Mouse (Mus musculus): ENCODE measurements at regions not wholly inside any gene's neighbourhood (a gene's known extent, or its start where the extent isn't known, plus 50 kb on each side); places are given as distances from the start of the nearest gene placed in this dataset.

DNA sequence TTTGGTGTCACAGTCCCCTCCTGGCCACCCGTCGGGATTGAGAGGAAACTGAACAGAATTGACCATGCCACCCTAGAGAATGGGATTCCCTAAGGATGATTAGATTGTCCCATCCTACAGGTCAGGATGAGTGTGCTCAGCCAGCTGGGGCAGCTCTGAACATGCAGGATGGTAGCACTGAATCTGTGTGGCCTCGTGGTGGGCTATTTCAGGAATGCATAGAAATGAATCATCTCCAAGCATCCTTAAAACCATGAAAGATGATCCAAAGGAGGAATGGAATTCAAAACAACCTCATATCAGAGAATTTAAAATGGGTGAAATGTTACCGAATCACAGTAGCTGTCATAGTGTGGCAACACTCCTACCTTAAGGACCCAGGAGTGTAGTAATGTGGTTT is 187.9 kb downstream of the Tmem182 start:
- TF ChIP-seq TAL1 (conservative IDR thresholded peaks at IDR 0.05; ENCODE audit: low read depth, low read length), result no peak
- no peak for TF ChIP-seq CTCF (IDR thresholded peaks at IDR 0.05; ENCODE audit: low read depth, low read length)
- TF ChIP-seq POLR2AphosphoS5 (IDR thresholded peaks at IDR 0.05; ENCODE audit: insufficient replicate concordance, low read depth, low read length), result no peak
- TF ChIP-seq GATA2 (IDR thresholded peaks at IDR 0.05; ENCODE audit: borderline replicate concordance, low read depth, low read length), result no peak
- no peak for TF ChIP-seq GATA1 (IDR thresholded peaks at IDR 0.05; ENCODE audit: borderline replicate concordance, low read length)
- Histone ChIP-seq H3K9me3 (replicated peaks) (peaks cover 27% of the 10 kb centered on the region), H3K27me3 (ENCODE audit: insufficient read depth, low read length) (no peaks in the 10 kb centered on the region), H3K4me1 (ENCODE audit: insufficient read depth, low read depth, low read length) (no peaks in the 10 kb centered on the region), H3K4me3 (ENCODE audit: low read depth, low read length) (no peak overlapping the region), H3K36me3 (replicated peaks) (no peaks in the 10 kb centered on the region)
- no peak for ATAC-seq (ENCODE audit: extremely low read depth, insufficient number of reproducible peaks, low FRiP score, poor library complexity, severe bottlenecking)
- DNase-seq (ENCODE audit: low spot score), result no peak

DNA sequence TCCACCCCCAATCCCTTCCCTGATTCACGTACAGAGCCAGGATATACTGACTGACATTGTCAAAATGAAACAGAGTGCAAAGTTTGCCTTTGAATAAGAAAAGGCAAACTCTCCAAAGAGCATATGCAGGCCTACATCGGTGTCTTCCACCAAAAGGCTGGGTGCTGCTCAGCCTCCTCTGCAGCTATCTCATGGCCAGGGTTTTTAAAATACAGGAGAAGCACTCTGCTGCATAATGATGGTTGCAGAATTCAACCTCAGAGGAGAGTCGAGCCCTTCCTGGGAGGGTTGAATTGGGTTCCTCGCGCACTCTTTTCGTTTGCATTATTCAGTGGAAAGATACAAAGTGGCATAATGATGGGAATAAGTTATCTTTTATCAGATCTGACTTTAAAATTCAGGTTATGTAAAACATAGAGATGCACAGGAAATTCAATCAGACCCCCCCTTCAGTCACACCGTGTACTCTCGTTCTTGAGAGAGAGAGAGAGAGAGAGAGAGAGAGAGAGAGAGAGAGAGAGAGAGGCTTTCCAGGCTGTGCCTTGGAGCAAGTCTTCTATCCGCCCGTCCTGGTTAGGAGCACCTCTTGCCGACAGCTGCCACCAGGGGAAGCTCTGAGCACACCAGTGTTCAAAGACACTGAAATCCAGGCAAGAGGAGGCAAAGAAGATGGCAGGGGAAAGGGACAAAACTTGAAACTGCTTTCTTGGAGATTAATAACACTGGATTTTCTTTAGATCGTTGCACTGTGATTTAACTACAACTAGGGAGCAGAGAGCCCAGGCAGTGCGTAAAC is 196.0 kb downstream of the Tmem182 start:
- Histone ChIP-seq H3K27me3 (ENCODE audit: insufficient read depth, low read length) (no peaks in the 10 kb centered on the region), H3K4me3 (ENCODE audit: low read depth, low read length) (no peak overlapping the region), H3K9me3 (replicated peaks) (peaks cover 41% of the 10 kb centered on the region), H3K4me1 (ENCODE audit: insufficient read depth, low read depth, low read length) (no peaks in the 10 kb centered on the region), H3K36me3 (replicated peaks) (no peaks in the 10 kb centered on the region)
- no peak for ATAC-seq (ENCODE audit: extremely low read depth, insufficient number of reproducible peaks, low FRiP score, poor library complexity, severe bottlenecking)
- no peak for TF ChIP-seq GATA1 (IDR thresholded peaks at IDR 0.05; ENCODE audit: borderline replicate concordance, low read length)
- no peak for DNase-seq (ENCODE audit: low spot score)

DNA sequence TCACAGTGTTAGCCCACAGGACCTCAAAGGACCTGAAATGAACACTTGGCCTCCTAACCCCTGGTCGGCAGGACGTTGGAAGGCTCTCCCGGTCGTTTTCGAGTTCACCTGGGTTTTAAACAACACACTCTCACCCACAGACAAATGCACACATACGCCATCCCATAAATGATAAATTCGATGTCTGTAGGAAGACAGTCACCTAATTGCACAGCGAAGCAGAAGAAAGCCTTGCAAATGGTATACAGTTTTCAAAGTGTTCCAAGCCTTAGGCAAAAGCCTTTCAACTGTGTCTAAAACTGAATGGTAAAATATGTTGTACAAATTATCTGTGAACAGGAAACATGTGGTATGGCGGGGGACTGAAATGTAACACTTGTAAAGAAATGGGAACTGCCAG is 196.6 kb downstream of the Tmem182 start:
- TF ChIP-seq GATA1 (IDR thresholded peaks at IDR 0.05; ENCODE audit: borderline replicate concordance, low read length) (no peak), TAL1 (conservative IDR thresholded peaks at IDR 0.05; ENCODE audit: low read depth, low read length) (no peak), POLR2AphosphoS5 (IDR thresholded peaks at IDR 0.05; ENCODE audit: insufficient replicate concordance, low read depth, low read length) (no peak), GATA2 (IDR thresholded peaks at IDR 0.05; ENCODE audit: borderline replicate concordance, low read depth, low read length) (no peak), CTCF (IDR thresholded peaks at IDR 0.05; ENCODE audit: low read depth, low read length) (no peak)
- H3K9me3 ChIP-seq (replicated peaks), result peaks cover 43% of the 10 kb centered on the region
- DNase-seq (ENCODE audit: low spot score) (no peak), ATAC-seq (ENCODE audit: extremely low read depth, insufficient number of reproducible peaks, low FRiP score, poor library complexity, severe bottlenecking) (no peak)
- no peaks in the 10 kb centered on the region for H3K36me3 ChIP-seq (replicated peaks)
- H3K4me1 ChIP-seq (ENCODE audit: insufficient read depth, low read depth, low read length), result no peaks in the 10 kb centered on the region
- no peaks in the 10 kb centered on the region for H3K27me3 ChIP-seq (ENCODE audit: insufficient read depth, low read length)
- no peak overlapping the region for H3K4me3 ChIP-seq (ENCODE audit: low read depth, low read length)

DNA sequence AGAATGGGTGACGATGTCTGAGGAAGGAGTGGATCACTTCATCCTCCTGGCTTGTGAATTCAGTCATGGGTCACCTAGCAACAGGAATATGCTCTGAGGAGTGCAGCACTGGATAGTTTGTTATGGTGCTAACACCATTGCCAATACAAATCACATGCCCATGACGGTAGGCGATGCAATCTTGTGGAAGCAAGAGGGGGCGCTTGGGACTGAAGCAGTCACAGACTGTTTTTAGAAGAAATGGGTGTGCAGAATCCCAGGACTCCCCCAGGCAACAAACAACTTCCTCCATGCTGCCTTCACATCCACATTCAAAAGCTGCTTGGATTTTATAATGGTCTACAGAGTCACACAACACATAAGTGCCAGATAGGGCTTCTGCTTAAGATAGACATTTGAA is 221.5 kb downstream of the Tmem182 start:
- Histone ChIP-seq H3K4me3 (ENCODE audit: low read depth, low read length) (no peak overlapping the region), H3K9me3 (replicated peaks) (peaks cover 25% of the 10 kb centered on the region), H3K4me1 (ENCODE audit: insufficient read depth, low read depth, low read length) (no peaks in the 10 kb centered on the region), H3K27me3 (ENCODE audit: insufficient read depth, low read length) (no peaks in the 10 kb centered on the region), H3K36me3 (replicated peaks) (no peaks in the 10 kb centered on the region)
- DNase-seq (ENCODE audit: low spot score) (no peak), ATAC-seq (ENCODE audit: extremely low read depth, insufficient number of reproducible peaks, low FRiP score, poor library complexity, severe bottlenecking) (no peak)
- TF ChIP-seq GATA1 (IDR thresholded peaks at IDR 0.05; ENCODE audit: borderline replicate concordance, low read length) (no peak), CTCF (IDR thresholded peaks at IDR 0.05; ENCODE audit: low read depth, low read length) (no peak), POLR2AphosphoS5 (IDR thresholded peaks at IDR 0.05; ENCODE audit: insufficient replicate concordance, low read depth, low read length) (no peak), TAL1 (conservative IDR thresholded peaks at IDR 0.05; ENCODE audit: low read depth, low read length) (no peak), GATA2 (IDR thresholded peaks at IDR 0.05; ENCODE audit: borderline replicate concordance, low read depth, low read length) (no peak)

DNA sequence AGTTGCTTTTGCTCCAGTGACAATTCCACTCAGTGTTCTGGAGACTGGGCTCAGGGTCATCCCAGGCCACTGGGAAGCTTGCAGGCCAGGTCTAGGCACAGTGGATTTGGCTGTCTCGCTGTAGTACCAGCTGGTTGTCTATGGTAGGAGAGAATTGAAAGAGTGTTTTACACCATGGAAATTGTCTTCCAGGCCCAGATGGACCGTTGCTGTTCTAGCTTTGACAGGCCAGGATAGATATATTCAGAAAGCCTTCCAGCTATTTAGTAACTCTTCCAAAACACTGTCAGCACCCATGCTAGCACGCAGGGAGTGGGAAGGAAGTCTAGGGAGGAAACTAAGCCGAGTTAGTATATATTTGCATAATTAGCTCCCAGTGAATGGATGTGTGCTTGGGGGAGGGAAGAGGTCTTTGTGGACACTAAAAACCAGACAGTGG is 222.2 kb downstream of the Tmem182 start:
- H3K4me3 ChIP-seq (ENCODE audit: low read depth, low read length), result no peak overlapping the region
- TF ChIP-seq CTCF (IDR thresholded peaks at IDR 0.05; ENCODE audit: low read depth, low read length), result no peak
- no peak for TF ChIP-seq GATA1 (IDR thresholded peaks at IDR 0.05; ENCODE audit: borderline replicate concordance, low read length)
- no peak for TF ChIP-seq TAL1 (conservative IDR thresholded peaks at IDR 0.05; ENCODE audit: low read depth, low read length)
- no peak for TF ChIP-seq GATA2 (IDR thresholded peaks at IDR 0.05; ENCODE audit: borderline replicate concordance, low read depth, low read length)
- no peak for TF ChIP-seq POLR2AphosphoS5 (IDR thresholded peaks at IDR 0.05; ENCODE audit: insufficient replicate concordance, low read depth, low read length)
- no peaks in the 10 kb centered on the region for H3K27me3 ChIP-seq (ENCODE audit: insufficient read depth, low read length)
- no peak for ATAC-seq (ENCODE audit: extremely low read depth, insufficient number of reproducible peaks, low FRiP score, poor library complexity, severe bottlenecking)
- no peak for DNase-seq (ENCODE audit: low spot score)
- no peaks in the 10 kb centered on the region for H3K4me1 ChIP-seq (ENCODE audit: insufficient read depth, low read depth, low read length)
- no peaks in the 10 kb centered on the region for H3K36me3 ChIP-seq (replicated peaks)
- H3K9me3 ChIP-seq (replicated peaks), result peaks cover 25% of the 10 kb centered on the region

DNA sequence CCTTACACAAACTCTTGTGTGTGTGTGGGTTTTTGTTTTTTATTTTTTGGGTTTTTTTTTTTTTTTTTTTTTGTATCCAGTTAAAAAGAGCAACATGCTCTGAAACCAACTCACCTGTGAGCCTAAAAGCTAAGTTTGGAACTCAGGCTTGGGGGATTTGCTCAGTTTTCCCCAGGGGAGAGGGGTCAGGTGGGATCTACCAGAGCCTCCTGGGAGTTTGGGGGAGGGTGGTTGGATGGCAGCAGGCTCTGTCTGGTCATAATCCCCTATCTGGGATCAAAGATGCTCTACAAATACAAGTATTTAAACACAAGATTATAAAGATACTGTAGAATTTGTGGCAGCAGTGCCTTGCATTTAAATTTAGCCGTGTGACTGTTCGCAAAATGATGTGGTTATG is 222.6 kb downstream of the Tmem182 start:
- Histone ChIP-seq H3K4me3 (ENCODE audit: low read depth, low read length) (no peak overlapping the region), H3K36me3 (replicated peaks) (no peaks in the 10 kb centered on the region), H3K9me3 (replicated peaks) (peaks cover 27% of the 10 kb centered on the region), H3K27me3 (ENCODE audit: insufficient read depth, low read length) (no peaks in the 10 kb centered on the region), H3K4me1 (ENCODE audit: insufficient read depth, low read depth, low read length) (no peaks in the 10 kb centered on the region)
- DNase-seq (ENCODE audit: low spot score) (no peak), ATAC-seq (ENCODE audit: extremely low read depth, insufficient number of reproducible peaks, low FRiP score, poor library complexity, severe bottlenecking) (no peak)
- TF ChIP-seq CTCF (IDR thresholded peaks at IDR 0.05; ENCODE audit: low read depth, low read length), result no peak
- no peak for TF ChIP-seq GATA2 (IDR thresholded peaks at IDR 0.05; ENCODE audit: borderline replicate concordance, low read depth, low read length)
- TF ChIP-seq GATA1 (IDR thresholded peaks at IDR 0.05; ENCODE audit: borderline replicate concordance, low read length), result no peak
- no peak for TF ChIP-seq TAL1 (conservative IDR thresholded peaks at IDR 0.05; ENCODE audit: low read depth, low read length)
- TF ChIP-seq POLR2AphosphoS5 (IDR thresholded peaks at IDR 0.05; ENCODE audit: insufficient replicate concordance, low read depth, low read length), result no peak
